Mouse (Mus musculus): ENCODE results near the gene Kazald1.
"Not testable (repeated sequence)": the region's sequence is repeated elsewhere in the genome, so short reads cannot be mapped to it uniquely, and the experiment has no call there.

Kazald1 gene

GRCm38 (mm10) chr19:45074580-45075322, at the start of gene Kazald1:
Gene Kazald1, plus strand, starts transcription at chr19:45075241.
- DNase-seq (ENCODE audit: low read depth, low spot score): peak; percentile 83

GRCm38 (mm10) chr19:45025937-45026568, 49.0 kb upstream of the Kazald1 start:
- DNase-seq (ENCODE audit: low read depth, low spot score): no peak

DNA sequence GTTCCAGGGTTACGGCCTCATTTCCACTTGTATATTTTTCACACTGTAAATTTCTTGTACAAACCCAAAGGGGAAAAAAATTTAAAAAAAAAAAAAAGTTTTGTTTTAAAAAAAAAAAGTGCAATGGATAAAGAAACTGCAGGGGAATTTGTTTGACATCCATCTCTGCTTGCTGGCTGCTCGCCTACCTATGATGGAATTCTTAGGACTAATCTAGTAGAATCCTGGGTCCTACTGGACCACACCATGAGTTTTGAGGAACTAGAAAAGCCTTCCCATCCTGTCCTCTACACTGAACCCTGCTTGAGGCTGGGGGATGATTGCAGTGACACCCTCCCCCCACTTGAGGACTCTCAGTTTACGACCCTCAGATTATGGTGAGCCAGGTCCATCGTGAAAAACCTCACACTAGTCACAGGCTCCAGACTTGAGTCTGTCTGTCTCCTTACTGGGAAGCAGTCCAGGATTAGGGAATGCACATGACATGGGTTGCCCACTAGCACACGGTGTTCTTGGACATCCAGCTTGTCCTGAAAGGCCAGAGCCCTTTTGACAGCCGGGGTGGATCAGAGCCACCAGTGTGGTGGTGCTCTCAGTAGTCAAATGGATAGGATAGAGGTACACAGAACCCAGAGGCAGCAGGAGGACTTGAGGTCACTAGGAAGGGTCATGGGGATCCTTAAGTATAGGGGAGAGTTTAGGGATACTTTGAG, 47.9 kb upstream of the Kazald1 start:
- DNase-seq (ENCODE audit: low read depth, low spot score): no peak

GRCm38 (mm10) chr19:45027848-45028247, 47.2 kb upstream of the Kazald1 start:
- DNase-seq (ENCODE audit: low read depth, low spot score): no peak

- DNase-seq (ENCODE audit: low read depth, low spot score): no peak
These were observed 46.3 kb upstream of the Kazald1 start for GRCm38 (mm10) chr19:45028746-45029145.

- DNase-seq (ENCODE audit: low read depth, low spot score): no peak
These were observed 45.5 kb upstream of the Kazald1 start for GRCm38 (mm10) chr19:45029571-45029970.

GRCm38 (mm10) chr19:45030111-45030510, 44.9 kb upstream of the Kazald1 start:
- DNase-seq (ENCODE audit: low read depth, low spot score): no peak

- DNase-seq (ENCODE audit: low read depth, low spot score): no peak
These were observed 44.0 kb upstream of the Kazald1 start for GRCm38 (mm10) chr19:45030746-45031693.

GRCm38 (mm10) chr19:45031780-45032179, 43.3 kb upstream of the Kazald1 start:
- no peak for DNase-seq (ENCODE audit: low read depth, low spot score)

GRCm38 (mm10) chr19:45032570-45033332, 42.3 kb upstream of the Kazald1 start:
- DNase-seq (ENCODE audit: low read depth, low spot score): no peak

- no peak for DNase-seq (ENCODE audit: low read depth, low spot score)
These were observed 38.2 kb upstream of the Kazald1 start for GRCm38 (mm10) chr19:45036867-45037266.

GRCm38 (mm10) chr19:45038198-45038597, 36.8 kb upstream of the Kazald1 start:
- not testable (repeated sequence) for DNase-seq (ENCODE audit: low read depth, low spot score)

DNA sequence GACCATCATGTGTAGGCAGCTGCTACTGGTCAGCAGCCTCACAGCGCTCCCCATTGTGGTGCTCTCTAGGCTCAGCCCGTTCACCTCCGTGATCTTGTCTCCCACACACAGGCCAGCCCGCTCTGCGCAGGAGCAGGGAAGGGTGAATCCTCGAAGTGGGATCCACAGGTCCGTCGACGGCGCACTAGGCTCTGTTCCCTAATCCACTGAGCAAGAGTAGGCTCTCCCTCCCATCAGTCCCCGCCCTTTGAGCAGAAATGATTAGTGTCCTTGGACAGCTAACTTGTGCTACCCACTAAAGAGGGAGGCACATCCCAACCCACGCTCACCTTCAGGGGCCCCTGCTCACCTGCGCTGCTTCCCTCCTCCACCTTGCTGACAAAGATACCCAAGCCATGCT, 34.8 kb upstream of the Kazald1 start:
- no peak for DNase-seq (ENCODE audit: low read depth, low spot score)

GRCm38 (mm10) chr19:45044389-45044927, 30.6 kb upstream of the Kazald1 start:
- DNase-seq (ENCODE audit: low read depth, low spot score): no peak

GRCm38 (mm10) chr19:45045236-45045635, 29.8 kb upstream of the Kazald1 start:
- DNase-seq (ENCODE audit: low read depth, low spot score): no peak

DNA sequence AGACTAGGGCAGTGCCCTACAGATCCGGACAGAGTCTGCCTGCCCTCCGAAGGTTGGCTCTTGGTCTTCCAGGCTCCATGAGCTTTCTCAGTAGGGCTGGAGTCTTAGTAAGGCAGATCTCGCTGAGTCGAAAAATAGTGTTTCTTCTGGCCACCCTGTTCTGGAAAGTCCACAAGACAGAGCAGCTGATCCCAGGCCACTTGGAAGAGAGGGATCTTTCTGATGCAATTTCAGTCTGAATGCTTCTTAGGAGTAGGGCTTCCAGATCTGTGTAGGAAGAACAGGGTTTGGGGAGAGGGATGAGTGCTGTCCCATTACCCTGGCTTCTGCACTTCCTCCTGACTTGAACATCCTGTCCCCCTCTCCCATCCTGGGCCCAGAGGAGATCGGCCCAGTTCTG, 29.4 kb upstream of the Kazald1 start, which contains the start of gene Pdzd7:
TSS of gene Pdzd7 (minus strand) at position 67 of the 400 bp plus-strand sequence.
- no peak for DNase-seq (ENCODE audit: low read depth, low spot score)

GRCm38 (mm10) chr19:45046523-45047321, 28.3 kb upstream of the Kazald1 start:
- DNase-seq (ENCODE audit: low read depth, low spot score): peak; percentile 83

DNA sequence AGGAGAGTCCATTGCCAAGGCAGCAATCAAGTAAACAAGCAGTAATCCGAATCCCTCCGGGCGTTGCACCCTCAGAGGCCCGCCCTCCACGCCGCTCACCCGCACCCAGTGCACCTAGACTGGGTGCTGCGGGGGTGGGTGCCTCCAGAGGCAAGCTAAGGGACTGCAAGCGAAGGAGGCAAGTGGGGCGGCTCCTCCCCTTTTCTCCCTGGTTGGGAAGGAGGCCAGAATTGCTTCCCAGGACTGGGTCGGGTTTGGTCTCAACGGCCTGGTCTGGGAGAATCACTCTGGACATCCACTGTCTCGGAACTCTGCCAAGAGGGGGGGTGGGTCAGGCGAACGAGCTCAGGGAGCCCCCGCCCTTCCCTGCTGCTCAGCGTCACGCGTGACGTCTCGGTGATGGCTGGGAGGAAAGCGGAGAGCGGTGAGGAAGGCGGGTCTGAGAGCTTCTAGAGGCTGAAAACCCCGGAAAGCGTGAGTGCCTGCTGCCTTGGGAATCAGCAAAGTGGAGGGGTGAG, 27.6 kb upstream of the Kazald1 start, which contains the start of gene Sfxn3:
TSS of gene Sfxn3 (plus strand) at position 87 of the 518 bp plus-strand sequence.
- peak; percentile 79 for DNase-seq (ENCODE audit: low read depth, low spot score)
